In genomic region chr6:126092026-126092425, GRCm38 (mm10) we compare ENCODE assay signal across 17 mouse cellular contexts.
"Had no signal": no experiment of that assay in that cellular context is flagged by ENCODE, and none has a peak within 500 bp of the region (broad histone marks: within the 10 kb centered on the region; RNA-seq: fewer than 3 reads in every experiment).

No protein-coding gene starts in this region.

- H3K27ac ChIP-seq: lung, embryonic 15.5 days; macrophage; midbrain, embryonic 13.5 days; midbrain, embryonic 15.5 days; neural tube, embryonic 12.5 days; stomach, embryonic 15.5 days; stomach, postnatal 0 days had no signal

- DNase-seq: lung, adult 2 months; lung, postnatal 14 days; lung, postnatal 36 days; right cerebral cortex, postnatal 14 days; thymus, adult 2 months; thymus, postnatal 25 days; thymus, postnatal 4 days had no signal

- H3K9me3 ChIP-seq: lung, embryonic 15.5 days; megakaryocyte, embryonic 14.5 days; midbrain, embryonic 13.5 days; midbrain, embryonic 15.5 days; neural tube, embryonic 12.5 days; stomach, embryonic 15.5 days had no signal

- ATAC-seq: lung, postnatal 0 days; midbrain, embryonic 13.5 days; midbrain, embryonic 15.5 days had no signal

- H3K4me1 ChIP-seq: megakaryocyte, embryonic 14.5 days; midbrain, embryonic 13.5 days; midbrain, embryonic 15.5 days; neural tube, embryonic 12.5 days had no signal

- H3K4me3 ChIP-seq: lung, embryonic 15.5 days; megakaryocyte, embryonic 14.5 days; midbrain, embryonic 13.5 days; midbrain, embryonic 15.5 days; neural tube, embryonic 12.5 days; stomach, embryonic 15.5 days had no signal

- H3K27me3 ChIP-seq: lung, embryonic 15.5 days; midbrain, embryonic 13.5 days; midbrain, embryonic 15.5 days; neural tube, embryonic 12.5 days; stomach, embryonic 15.5 days had no signal

- H3K9ac ChIP-seq: lung, embryonic 15.5 days; midbrain, embryonic 13.5 days; midbrain, embryonic 15.5 days; neural tube, embryonic 12.5 days; stomach, embryonic 15.5 days had no signal

- H3K36me3 ChIP-seq: lung, embryonic 15.5 days; midbrain, embryonic 13.5 days; midbrain, embryonic 15.5 days; neural tube, embryonic 12.5 days; stomach, embryonic 15.5 days had no signal

- H3K4me2 ChIP-seq: lung, embryonic 15.5 days; midbrain, embryonic 11.5 days; midbrain, embryonic 13.5 days; midbrain, embryonic 15.5 days; neural tube, embryonic 12.5 days; stomach, embryonic 15.5 days had no signal
